Mouse (Mus musculus) small intestine, adult 2 months (tissue): ENCODE measurements around the gene Dmrtc1c2. TPM values are rescaled to one million over a fixed set of nuclear protein-coding genes. Genes with fewer than 3 reads are reported as not detected.
"Not testable (repeated sequence)": the region's sequence is repeated elsewhere in the genome, so short reads cannot be mapped to it uniquely, and the experiment has no call there.

Experiments used
- H3K27ac ChIP-seq: fragments of 200-500 bp; 2 replicates; pipeline ENCODE4 v1.5.1; 2012; ENCODE audit warnings: low read depth, low read length, control low read depth, inconsistent platforms; ENCODE audit not compliant: insufficient read depth
- H3K27me3 ChIP-seq: fragments of 200-500 bp; 2 replicates; pipeline ENCODE4 v1.6.1; 2012; ENCODE audit warnings: mild to moderate bottlenecking, moderate library complexity, low read length, inconsistent platforms; ENCODE audit not compliant: control insufficient read depth, insufficient read depth
- H3K36me3 ChIP-seq: fragments of 200-500 bp; 2 replicates; pipeline ENCODE4 v1.6.1; 2012; ENCODE audit warnings: mild to moderate bottlenecking, low read length, control low read depth, inconsistent platforms; ENCODE audit not compliant: control insufficient read depth, insufficient read depth
- H3K4me1 ChIP-seq: fragments of 200-500 bp; 2 replicates; pipeline ENCODE4 v1.6.1; 2012; ENCODE audit warnings: low read length, inconsistent platforms, mixed read lengths; ENCODE audit not compliant: control insufficient read depth, insufficient read depth, insufficient read length
- H3K4me3 ChIP-seq: fragments of 200-500 bp; 2 replicates; pipeline ENCODE4 v1.5.1; 2012; ENCODE audit warnings: low read depth, mild to moderate bottlenecking, control low read depth, inconsistent platforms, low read length, moderate library complexity
- CTCF ChIP-seq: fragments of 200-500 bp; IDR thresholded peaks from 2 replicates; pipeline ENCODE4 v1.5.1; 2012; ENCODE audit warnings: low read depth, mild to moderate bottlenecking, control low read depth, inconsistent platforms, low read length, moderate library complexity, mixed read lengths; ENCODE audit not compliant: insufficient replicate concordance, insufficient read length; ENCODE audit errors: extremely low read depth
- POLR2A ChIP-seq: fragments of 200-500 bp; IDR thresholded peaks from 2 replicates; pipeline ENCODE4 v1.6.1; 2012; ENCODE audit warnings: low read depth, mild to moderate bottlenecking, control low read depth, inconsistent platforms, low read length, moderate library complexity
- WGBS: fragments of 180-500 bp; shearing (Covaris S2); methylation state at CpG from one replicate; pipeline ENCODE4 v1.1.7; 2018; 5-methylcytosine and 5-hydroxymethylcytosine counted together
- polyA plus RNA-seq: library from polyadenylated mRNA; depleted of rRNA; stranded (reverse); fragments of >200 nt; gene quantifications from 2 replicates; pipeline ENCODE4 v1.2.3, GENCODE M21; 2012; rRNA removed

The Dmrtc1c2 gene
- polyA plus RNA-seq = not detected in 2 replicates

DNA sequence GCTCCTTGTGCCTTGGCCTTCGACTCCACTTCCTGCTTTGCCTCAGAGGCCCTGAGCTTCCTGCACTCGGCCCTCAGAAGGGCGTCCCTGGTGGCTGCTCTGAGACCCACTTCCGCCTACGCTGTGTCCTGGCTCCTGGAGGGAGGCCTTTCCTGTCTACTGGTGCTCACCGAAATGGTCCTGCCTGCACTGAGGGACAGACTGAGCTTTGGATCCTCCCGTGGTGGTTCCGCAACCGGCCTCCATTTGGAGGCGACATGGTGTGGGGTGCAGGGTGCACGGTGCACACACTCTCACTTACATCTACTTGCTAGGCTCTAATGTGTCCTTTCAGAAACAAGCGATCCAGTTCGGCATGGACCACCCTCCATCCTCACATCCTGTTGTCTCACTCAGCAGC lies at the start of gene Dmrtc1c2:
Dmrtc1c2 (minus strand) TSS at position 101 of the 400 bp plus-strand sequence.
- H3K27ac ChIP-seq, H3K36me3 ChIP-seq, H3K27me3 ChIP-seq, H3K4me1 ChIP-seq, H3K4me3 ChIP-seq: not testable (repeated sequence)
- 89% methylated on average over 5 of the region's 13 CpGs for WGBS

DNA sequence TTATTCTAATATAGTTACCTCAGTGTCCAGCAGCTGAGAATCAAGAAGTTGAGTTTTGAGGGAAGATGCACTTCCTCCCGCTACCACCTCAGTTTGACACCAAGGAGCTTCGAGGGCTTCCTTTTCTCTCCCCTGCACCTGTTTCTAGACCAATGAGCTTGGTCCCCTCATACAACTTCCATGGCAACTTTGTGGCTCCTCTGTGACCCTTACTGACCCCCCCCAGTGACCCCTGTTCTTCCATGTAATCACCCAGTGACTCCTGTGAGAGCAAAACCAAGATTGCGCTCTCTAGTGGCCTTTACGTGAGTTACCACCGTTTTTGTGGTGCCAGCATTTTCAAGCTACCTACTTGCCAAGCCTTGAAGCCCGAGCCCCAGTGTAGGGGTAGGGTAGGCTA lies 13.5 kb upstream of the Dmrtc1c2 start, which contains the start of gene 1700031F05Rik:
1700031F05Rik (minus strand) TSS at position 101 of the 400 bp plus-strand sequence.
- Histone ChIP-seq H3K27ac (no peak within 1 kb of the TSS), H3K27me3 (no peaks in the 10 kb centered on the region), H3K4me1 (no peaks in the 10 kb centered on the region), H3K4me3 (no peak within 1 kb of the TSS), H3K36me3 (no peaks in the 10 kb centered on the region)
- 81% methylated on average over 6 of the region's 6 CpGs for WGBS
- no peak for TF ChIP-seq POLR2A
- no peak for TF ChIP-seq CTCF

DNA sequence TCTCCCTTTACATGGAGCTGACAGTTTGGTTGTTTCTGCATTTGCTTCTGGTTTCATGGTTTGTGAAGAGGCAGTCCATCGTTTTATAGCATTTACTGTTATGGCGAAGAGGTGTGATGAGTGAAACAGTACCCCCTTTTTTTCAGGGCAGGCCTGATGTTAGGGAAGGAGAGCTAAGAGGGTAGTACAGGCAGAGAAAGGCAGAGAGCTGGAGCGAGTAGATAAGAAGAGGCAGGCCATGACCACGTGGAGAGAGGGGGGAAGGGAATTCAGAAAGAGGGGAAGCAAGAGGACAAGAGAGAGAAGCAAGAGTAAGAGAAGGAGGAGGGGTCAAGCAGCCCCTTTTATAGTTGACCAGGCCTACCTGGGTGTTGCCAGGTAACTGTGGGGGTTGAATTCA lies 42.1 kb downstream of the Dmrtc1c2 start:
- no peaks in the 10 kb centered on the region for H3K4me1 ChIP-seq
- TF ChIP-seq CTCF (no peak), POLR2A (no peak)
- no peak overlapping the region for H3K27ac ChIP-seq
- H3K36me3 ChIP-seq = no peaks in the 10 kb centered on the region
- WGBS = 49% methylated on average over 4 of the region's 4 CpGs
- H3K27me3 ChIP-seq = no peaks in the 10 kb centered on the region
- H3K4me3 ChIP-seq = no peak overlapping the region

DNA sequence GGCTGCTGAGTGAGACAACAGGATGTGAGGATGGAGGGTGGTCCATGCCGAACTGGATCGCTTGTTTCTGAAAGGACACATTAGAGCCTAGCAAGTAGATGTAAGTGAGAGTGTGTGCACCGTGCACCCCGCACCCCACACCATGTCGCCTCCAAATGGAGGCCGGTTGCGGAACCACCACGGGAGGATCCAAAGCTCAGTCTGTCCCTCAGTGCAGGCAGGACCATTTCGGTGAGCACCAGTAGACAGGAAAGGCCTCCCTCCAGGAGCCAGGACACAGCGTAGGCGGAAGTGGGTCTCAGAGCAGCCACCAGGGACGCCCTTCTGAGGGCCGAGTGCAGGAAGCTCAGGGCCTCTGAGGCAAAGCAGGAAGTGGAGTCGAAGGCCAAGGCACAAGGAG lies 51.8 kb downstream of the Dmrtc1c2 start, which contains the start of gene Dmrtc1c1:
Dmrtc1c1 (plus strand) TSS at position 301 of the 400 bp plus-strand sequence.
- H3K27ac ChIP-seq, H3K4me3 ChIP-seq, H3K36me3 ChIP-seq, H3K27me3 ChIP-seq, H3K4me1 ChIP-seq: not testable (repeated sequence)
- WGBS = 78% methylated on average over 4 of the region's 14 CpGs

Other genes with a start within 250 kb of the Dmrtc1c2 start
- 1.6 TPM in 2 replicates for gene Phka1, start 210.4 kb downstream of the Dmrtc1c2 start, polyA plus RNA-seq
- gene Gm3880, start 167.6 kb downstream of the Dmrtc1c2 start, polyA plus RNA-seq = 1.2 TPM in 1 of 2 replicates, not detected in the other
- gene Gm9112, start 147.0 kb downstream of the Dmrtc1c2 start, polyA plus RNA-seq = not detected in 2 replicates
- not detected in 2 replicates for gene Dmrtc1b, start 146.8 kb downstream of the Dmrtc1c2 start, polyA plus RNA-seq
- not detected in 2 replicates for gene Dmrtc1c1, start 51.7 kb downstream of the Dmrtc1c2 start, polyA plus RNA-seq
- gene 1700031F05Rik, start 13.4 kb upstream of the Dmrtc1c2 start, polyA plus RNA-seq = not detected in 2 replicates
- gene Dmrtc1a, start 54.1 kb upstream of the Dmrtc1c2 start, polyA plus RNA-seq = 0.20 TPM in 1 of 2 replicates, not detected in the other
- not detected in 2 replicates for gene 1700011M02Rik, start 54.3 kb upstream of the Dmrtc1c2 start, polyA plus RNA-seq
- not detected in 2 replicates for gene 1700018G05Rik, start 73.8 kb upstream of the Dmrtc1c2 start, polyA plus RNA-seq